ENCODE assay signal across 8 mouse cellular contexts in genomic region chr11:77906097-77906687, GRCm38 (mm10). TPM values are rescaled to one million over a fixed set of nuclear protein-coding genes. Genes with fewer than 3 reads are reported as not detected.
DNase-seq lines count a peak whose midpoint lies in the region; ATAC-seq and TF ChIP-seq lines count a peak whose summit lies in the region.

No protein-coding gene starts in this region.

- H3K4me3 ChIP-seq in forebrain, postnatal 0 days (ENCODE audit: low read depth, low read length): no peak overlapping the region
- peak overlapping the region; percentile 32 for H3K4me3 ChIP-seq in midbrain, embryonic 10.5 days

- peak overlapping the region; percentile 29 for H3K9ac ChIP-seq in forebrain, postnatal 0 days

- peak overlapping the region; percentile 83 for H3K27ac ChIP-seq in forebrain, postnatal 0 days (ENCODE audit: low read depth, low read length)
- peak overlapping the region; percentile 83 for H3K27ac ChIP-seq in midbrain, embryonic 10.5 days (replicated peaks)

- peaks cover 26% of the 10 kb centered on the region for H3K4me1 ChIP-seq in forebrain, postnatal 0 days (ENCODE audit: insufficient read depth)
- peaks cover 56% of the 10 kb centered on the region for H3K4me1 ChIP-seq in midbrain, embryonic 10.5 days

- no peak for TF ChIP-seq CTCF in forebrain, postnatal 0 days (IDR thresholded peaks at IDR 0.05; ENCODE audit: low read depth)

- peak; percentile 78; the same call in 1 of the 2 replicates for ATAC-seq in cerebellum, adult (ENCODE audit: insufficient number of reproducible peaks, low FRiP score, low TSS enrichment)
- ATAC-seq in forebrain, postnatal 0 days: no peak

- no peaks in the 10 kb centered on the region for H3K9me3 ChIP-seq in forebrain, postnatal 0 days (ENCODE audit: low read length)
- H3K9me3 ChIP-seq in midbrain, embryonic 10.5 days (replicated peaks): no peaks in the 10 kb centered on the region

- peak; percentile 39 for DNase-seq in kidney, postnatal 10 days
- no peak for DNase-seq in kidney, postnatal 14 days
- no peak for DNase-seq in forebrain, postnatal 0 days
- peak; percentile 40 for DNase-seq in midbrain, embryonic 10.5 days (ENCODE audit: low spot score)
- no peak for DNase-seq in frontal cortex, postnatal 25 days (ENCODE audit: low spot score in 2 of 2)
- DNase-seq in yolk sac, embryonic 10.5 days (ENCODE audit: low spot score): no peak
- no peak for DNase-seq in kidney, adult 8-10 months

- WGBS in forebrain, postnatal 0 days: 7% methylated on average over 19 of the region's 19 CpGs
- WGBS in midbrain, embryonic 10.5 days: 32% methylated on average over 19 of the region's 19 CpGs

- peak overlapping the region; percentile 6; the same call in 1 of the 2 replicates for H3K4me2 ChIP-seq in forebrain, postnatal 0 days (ENCODE audit: low read depth)

- no peaks in the 10 kb centered on the region for H3K36me3 ChIP-seq in forebrain, postnatal 0 days (ENCODE audit: insufficient read depth)
- H3K36me3 ChIP-seq in midbrain, embryonic 10.5 days: no peaks in the 10 kb centered on the region

- H3K27me3 ChIP-seq in forebrain, postnatal 0 days (ENCODE audit: insufficient read depth, low read length): no peaks in the 10 kb centered on the region
- peaks cover 65% of the 10 kb centered on the region for H3K27me3 ChIP-seq in midbrain, embryonic 10.5 days (ENCODE audit: low read depth, poor library complexity, severe bottlenecking)

RNA-seq across cellular contexts. Expression of gene Pipox, which starts 12.3 kb away (rescaled TPM):
- 3.8 and 6.8 TPM in 2 replicates for total RNA-seq in forebrain, postnatal 0 days (2014; rRNA removed)
- polyA plus RNA-seq in forebrain, postnatal 0 days (2015; fragmentation: Nextera tagmentation; extraction: Ambion mirVana): 3.7 and 4.2 TPM in 2 replicates
- polyA plus RNA-seq in midbrain, embryonic 10.5 days (2016; fragmentation: Nextera tagmentation; extraction: Ambion mirVana): 9.0 and 16.5 TPM in 2 replicates

RNA-seq across cellular contexts. Expression of gene Sez6, which starts 24.4 kb away (rescaled TPM):
- 150 and 194 TPM in 2 replicates for total RNA-seq in forebrain, postnatal 0 days (2014; rRNA removed)
- polyA plus RNA-seq in forebrain, postnatal 0 days (2015; fragmentation: Nextera tagmentation; extraction: Ambion mirVana): 183 and 214 TPM in 2 replicates
- 3.5 and 7.1 TPM in 2 replicates for polyA plus RNA-seq in midbrain, embryonic 10.5 days (2016; fragmentation: Nextera tagmentation; extraction: Ambion mirVana)

Comparison
In these comparisons a context has a peak if more than half of its experiments do, and no peak if none do; other contexts are left out.
1. DNase-seq: peak in kidney, postnatal 10 days (single experiment) and midbrain, embryonic 10.5 days (single experiment); none in kidney, postnatal 14 days (single experiment), forebrain, postnatal 0 days (single experiment), frontal cortex, postnatal 25 days (0 of 2), yolk sac, embryonic 10.5 days (single experiment) and kidney, adult 8-10 months (0 of 2).
2. RNA of gene Sez6, which starts 24.4 kb away (polyA plus RNA-seq): 183 to 214 TPM in forebrain, postnatal 0 days; 3.5 to 7.1 TPM in midbrain, embryonic 10.5 days; every median in the first group is over 10 times any median in the second.